Mouse (Mus musculus): ENCODE results near the gene Ttf2. TPM values are rescaled to one million over a fixed set of nuclear protein-coding genes. Genes with fewer than 3 reads are reported as not detected.

The Ttf2 gene
- polyA plus RNA-seq, 1 experiment from 2014 or later: 2.7 TPM

DNA sequence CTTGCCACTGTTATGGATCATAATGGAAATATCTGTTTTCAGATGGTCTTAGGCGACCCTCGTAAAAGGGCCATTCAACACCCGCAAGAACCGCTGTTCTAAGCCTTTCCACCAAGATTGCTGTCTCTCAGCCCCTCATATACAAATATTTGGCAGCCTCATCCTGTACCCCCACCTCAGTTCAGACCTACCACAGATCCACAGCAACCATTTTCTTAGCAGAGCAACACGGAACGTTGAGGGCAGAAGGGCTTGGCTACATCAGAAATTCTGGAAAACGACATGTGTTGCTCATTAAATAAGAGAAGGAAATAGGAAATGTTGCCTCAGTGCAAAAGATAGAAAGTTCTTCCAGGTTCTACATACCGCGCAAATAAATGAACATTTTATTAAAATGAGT is 58.4 kb downstream of the Ttf2 start:
- Histone ChIP-seq H3K9ac (ENCODE audit: low read depth, low read length) (no peak overlapping the region), H3K4me2 (replicated peaks; ENCODE audit: low read depth) (no peak overlapping the region), H3K27me3 (replicated peaks; ENCODE audit: control insufficient read depth, insufficient read depth, low read length) (no peaks in the 10 kb centered on the region), H3K4me3 (ENCODE audit: low read depth, low read length) (no peak overlapping the region), H3K36me3 (ENCODE audit: control insufficient read depth, insufficient read depth) (no peaks in the 10 kb centered on the region), H3K4me1 (replicated peaks; ENCODE audit: control insufficient read depth, insufficient read depth, low read length) (no peaks in the 10 kb centered on the region), H3K27ac (ENCODE audit: low read depth, low read length) (no peak overlapping the region), H3K9me3 (ENCODE audit: control insufficient read depth) (no peaks in the 10 kb centered on the region)
- 51% methylated on average over 9 of the region's 9 CpGs for WGBS
- TF ChIP-seq CTCF (IDR thresholded peaks at IDR 0.05; ENCODE audit: low read depth): no peak
- ATAC-seq: no peak

GRCm38 (mm10) chr3:100910621-100911020 is 58.8 kb downstream of the Ttf2 start:
- Histone ChIP-seq H3K9me3 (ENCODE audit: control insufficient read depth) (no peaks in the 10 kb centered on the region), H3K9ac (ENCODE audit: low read depth, low read length) (no peak overlapping the region), H3K27ac (ENCODE audit: low read depth, low read length) (no peak overlapping the region), H3K4me3 (ENCODE audit: low read depth, low read length) (no peak overlapping the region), H3K27me3 (replicated peaks; ENCODE audit: control insufficient read depth, insufficient read depth, low read length) (no peaks in the 10 kb centered on the region), H3K36me3 (ENCODE audit: control insufficient read depth, insufficient read depth) (no peaks in the 10 kb centered on the region), H3K4me1 (replicated peaks; ENCODE audit: control insufficient read depth, insufficient read depth, low read length) (no peaks in the 10 kb centered on the region), H3K4me2 (replicated peaks; ENCODE audit: low read depth) (no peak overlapping the region)
- TF ChIP-seq CTCF (IDR thresholded peaks at IDR 0.05; ENCODE audit: low read depth): 0 out of 2 replicates have a peak, but pooled peaks have one; percentile 8
- no peak for ATAC-seq
- 40% methylated on average over 5 of the region's 5 CpGs for WGBS

GRCm38 (mm10) chr3:100908594-100908993 is 60.9 kb downstream of the Ttf2 start:
- Histone ChIP-seq H3K4me3 (ENCODE audit: low read depth, low read length) (no peak overlapping the region), H3K4me1 (replicated peaks; ENCODE audit: control insufficient read depth, insufficient read depth, low read length) (no peaks in the 10 kb centered on the region), H3K27ac (ENCODE audit: low read depth, low read length) (no peak overlapping the region), H3K4me2 (replicated peaks; ENCODE audit: low read depth) (no peak overlapping the region), H3K27me3 (replicated peaks; ENCODE audit: control insufficient read depth, insufficient read depth, low read length) (no peaks in the 10 kb centered on the region), H3K36me3 (ENCODE audit: control insufficient read depth, insufficient read depth) (no peaks in the 10 kb centered on the region), H3K9ac (ENCODE audit: low read depth, low read length) (no peak overlapping the region), H3K9me3 (ENCODE audit: control insufficient read depth) (no peaks in the 10 kb centered on the region)
- no peak for TF ChIP-seq CTCF (IDR thresholded peaks at IDR 0.05; ENCODE audit: low read depth)
- WGBS: 54% methylated on average over 6 of the region's 6 CpGs
- ATAC-seq: no peak

GRCm38 (mm10) chr3:100906916-100907315 is 62.5 kb downstream of the Ttf2 start:
- 43% methylated on average over 3 of the region's 3 CpGs for WGBS
- no peaks in the 10 kb centered on the region for H3K36me3 ChIP-seq (ENCODE audit: control insufficient read depth, insufficient read depth)
- no peak for ATAC-seq
- peak; percentile 61 for TF ChIP-seq CTCF (IDR thresholded peaks at IDR 0.05; ENCODE audit: low read depth)
- no peak overlapping the region for H3K4me3 ChIP-seq (ENCODE audit: low read depth, low read length)
- no peaks in the 10 kb centered on the region for H3K4me1 ChIP-seq (replicated peaks; ENCODE audit: control insufficient read depth, insufficient read depth, low read length)
- H3K27ac ChIP-seq (ENCODE audit: low read depth, low read length): no peak overlapping the region
- no peaks in the 10 kb centered on the region for H3K9me3 ChIP-seq (ENCODE audit: control insufficient read depth)
- H3K9ac ChIP-seq (ENCODE audit: low read depth, low read length): no peak overlapping the region
- no peaks in the 10 kb centered on the region for H3K27me3 ChIP-seq (replicated peaks; ENCODE audit: control insufficient read depth, insufficient read depth, low read length)
- no peak overlapping the region for H3K4me2 ChIP-seq (replicated peaks; ENCODE audit: low read depth)

DNA sequence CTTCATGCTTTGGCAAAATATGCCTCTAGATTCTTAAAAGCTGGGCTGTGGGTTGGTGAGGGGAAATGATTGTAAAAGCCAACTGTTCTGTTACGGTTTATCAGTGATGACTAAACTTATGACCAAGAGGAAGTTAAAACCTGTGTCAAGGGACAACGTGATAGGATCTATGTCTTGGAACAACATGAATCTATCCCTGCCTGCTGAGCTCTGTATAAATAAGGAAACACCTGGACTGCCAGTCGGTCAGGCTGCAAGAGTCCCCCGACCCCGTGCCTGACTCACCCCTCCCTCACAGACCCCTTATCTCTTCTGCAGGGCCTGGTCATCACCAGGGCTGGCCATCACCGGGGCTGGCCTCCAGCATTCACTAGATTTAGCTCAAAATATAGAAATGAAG is 63.3 kb downstream of the Ttf2 start:
- no peak for ATAC-seq
- Histone ChIP-seq H3K9ac (ENCODE audit: low read depth, low read length) (no peak overlapping the region), H3K4me3 (ENCODE audit: low read depth, low read length) (no peak overlapping the region), H3K4me1 (replicated peaks; ENCODE audit: control insufficient read depth, insufficient read depth, low read length) (no peaks in the 10 kb centered on the region), H3K27me3 (replicated peaks; ENCODE audit: control insufficient read depth, insufficient read depth, low read length) (no peaks in the 10 kb centered on the region), H3K27ac (ENCODE audit: low read depth, low read length) (no peak overlapping the region), H3K9me3 (ENCODE audit: control insufficient read depth) (no peaks in the 10 kb centered on the region), H3K4me2 (replicated peaks; ENCODE audit: low read depth) (no peak overlapping the region), H3K36me3 (ENCODE audit: control insufficient read depth, insufficient read depth) (no peaks in the 10 kb centered on the region)
- 25% methylated on average over 6 of the region's 6 CpGs for WGBS
- no peak for TF ChIP-seq CTCF (IDR thresholded peaks at IDR 0.05; ENCODE audit: low read depth)

GRCm38 (mm10) chr3:100895500-100895899 is 74.0 kb downstream of the Ttf2 start:
- WGBS: 79% methylated on average over 6 of the region's 6 CpGs
- no peaks in the 10 kb centered on the region for H3K27me3 ChIP-seq (replicated peaks; ENCODE audit: control insufficient read depth, insufficient read depth, low read length)
- H3K36me3 ChIP-seq (ENCODE audit: control insufficient read depth, insufficient read depth): no peaks in the 10 kb centered on the region
- H3K4me3 ChIP-seq (ENCODE audit: low read depth, low read length): no peak overlapping the region
- H3K27ac ChIP-seq (ENCODE audit: low read depth, low read length): no peak overlapping the region
- no peaks in the 10 kb centered on the region for H3K9me3 ChIP-seq (ENCODE audit: control insufficient read depth)
- no peak for TF ChIP-seq CTCF (IDR thresholded peaks at IDR 0.05; ENCODE audit: low read depth)
- H3K4me2 ChIP-seq (replicated peaks; ENCODE audit: low read depth): no peak overlapping the region
- no peak for ATAC-seq
- no peaks in the 10 kb centered on the region for H3K4me1 ChIP-seq (replicated peaks; ENCODE audit: control insufficient read depth, insufficient read depth, low read length)
- no peak overlapping the region for H3K9ac ChIP-seq (ENCODE audit: low read depth, low read length)

Measured in intestine, postnatal 0 days (tissue).